ENCODE assay signal across 9 mouse cellular contexts in genomic region chr10:81168521-81169244, GRCm38 (mm10). TPM values are rescaled to one million over a fixed set of nuclear protein-coding genes. Genes with fewer than 3 reads are reported as not detected.
DNase-seq lines count a peak whose midpoint lies in the region; ATAC-seq and TF ChIP-seq lines count a peak whose summit lies in the region.
"Had no signal": no experiment of that assay in that cellular context is flagged by ENCODE, and none has a peak within 500 bp of the region (broad histone marks: within the 10 kb centered on the region; RNA-seq: fewer than 3 reads in every experiment).

No protein-coding gene starts in this region.

- intact Hi-C loops in heart, postnatal 25 days (cut with DNase I) = no loop called here

- DNase-seq in heart, postnatal 25 days (ENCODE audit: low spot score) = peak; percentile 79
- DNase-seq in layer of hippocampus, adult 2 months (ENCODE audit: low spot score in 2 of 2) = peak; percentile 75 to 82
- DNase-seq in ovary, adult 18-20 months (ENCODE audit: low spot score) = peak; percentile 78
- peak; percentile 93 for DNase-seq in thymus, postnatal 0 days (ENCODE audit: low spot score)

- 3% methylated on average over 29 of the region's 29 CpGs for WGBS in forebrain, embryonic 13.5 days
- WGBS in lung, embryonic 16.5 days = 2% methylated on average over 29 of the region's 29 CpGs

- peak; percentile 31; the same call in 1 of the 2 replicates for ATAC-seq in cerebellum, adult (ENCODE audit: insufficient number of reproducible peaks, low FRiP score, low TSS enrichment)
- peak; percentile 46 for ATAC-seq in forebrain, embryonic 13.5 days
- ATAC-seq in lung, embryonic 16.5 days (ENCODE audit: low read depth) = peak; percentile 56; the same call in 1 of the 2 replicates

- peaks cover 3% of the 10 kb centered on the region; the same call in 1 of the 2 replicates for H3K36me3 ChIP-seq in ES-Bruce4 (ENCODE audit: control insufficient read depth, insufficient read depth, low read length, poor library complexity, severe bottlenecking)
- peaks cover 15% of the 10 kb centered on the region for H3K36me3 ChIP-seq in forebrain, embryonic 13.5 days (ENCODE audit: poor library complexity, severe bottlenecking)
- peaks cover under 1% of the 10 kb centered on the region; the same call in 1 of the 2 replicates for H3K36me3 ChIP-seq in lung, embryonic 16.5 days (ENCODE audit: control insufficient read depth, insufficient read depth, low read length)

- no peak for TF ChIP-seq EP300 in ES-Bruce4 (IDR thresholded peaks at IDR 0.05; ENCODE audit: insufficient read depth, low read depth, low read length)

- peak overlapping the region; percentile 89 for H3K27ac ChIP-seq in ES-Bruce4 (ENCODE audit: insufficient read depth, low read length)
- H3K27ac ChIP-seq in forebrain, embryonic 13.5 days = peak overlapping the region; percentile 75
- peak overlapping the region; percentile 90 for H3K27ac ChIP-seq in layer of hippocampus, adult 2 months
- peak overlapping the region; percentile 85 for H3K27ac ChIP-seq in lung, embryonic 16.5 days (ENCODE audit: low read length)

- peak overlapping the region; percentile 90 for H3K4me2 ChIP-seq in forebrain, embryonic 13.5 days
- peak overlapping the region; percentile 70 for H3K4me2 ChIP-seq in lung, embryonic 16.5 days (ENCODE audit: low read depth, low read length)

- H3K27me3 ChIP-seq in ES-Bruce4 (ENCODE audit: control insufficient read depth, insufficient read depth, low read length, poor library complexity, severe bottlenecking) = no peaks in the 10 kb centered on the region
- H3K27me3 ChIP-seq in forebrain, embryonic 13.5 days = no peaks in the 10 kb centered on the region
- H3K27me3 ChIP-seq in lung, embryonic 16.5 days (ENCODE audit: control insufficient read depth, insufficient read depth, low read depth, low read length) = no peaks in the 10 kb centered on the region

- peak; percentile 39 for TF ChIP-seq POLR2A in ES-Bruce4 (IDR thresholded peaks at IDR 0.05; ENCODE audit: insufficient read depth, low read length)

- H3K9me3 ChIP-seq in ES-Bruce4 (replicated peaks; ENCODE audit: control insufficient read depth, insufficient read depth, low read length, poor library complexity, severe bottlenecking) = no peaks in the 10 kb centered on the region
- no peaks in the 10 kb centered on the region for H3K9me3 ChIP-seq in forebrain, embryonic 13.5 days (replicated peaks)
- H3K9me3 ChIP-seq in lung, embryonic 16.5 days (ENCODE audit: control insufficient read depth, low read length) = no peaks in the 10 kb centered on the region

- peak overlapping the region; percentile 82 for H3K4me3 ChIP-seq in ES-Bruce4 (ENCODE audit: low read depth, low read length)
- peak overlapping the region; percentile 67 for H3K4me3 ChIP-seq in forebrain, embryonic 13.5 days
- peak overlapping the region; percentile 50 for H3K4me3 ChIP-seq in layer of hippocampus, adult 2 months
- peak overlapping the region; percentile 55 for H3K4me3 ChIP-seq in lung, embryonic 16.5 days (ENCODE audit: low read length)

- TF ChIP-seq CTCF in ES-Bruce4 (IDR thresholded peaks at IDR 0.05; ENCODE audit: low read depth, low read length) = no peak
- TF ChIP-seq CTCF in layer of hippocampus, adult 2 months (conservative IDR thresholded peaks at IDR 0.05) = no peak

- peak overlapping the region; percentile 79 for H3K9ac ChIP-seq in ES-Bruce4 (ENCODE audit: low read depth, poor library complexity, severe bottlenecking)
- H3K9ac ChIP-seq in forebrain, embryonic 13.5 days = peak overlapping the region; percentile 64
- peak overlapping the region; percentile 66 for H3K9ac ChIP-seq in lung, embryonic 16.5 days (ENCODE audit: low read length)

- no peaks in the 10 kb centered on the region for H3K4me1 ChIP-seq in ES-Bruce4 (ENCODE audit: control insufficient read depth, insufficient read depth, low read length)
- H3K4me1 ChIP-seq in forebrain, embryonic 13.5 days = peaks cover 34% of the 10 kb centered on the region
- peaks cover 20% of the 10 kb centered on the region for H3K4me1 ChIP-seq in lung, embryonic 16.5 days (replicated peaks; ENCODE audit: control insufficient read depth, insufficient read depth, low read length)

RNA-seq across cellular contexts. Expression of gene Pias4, which starts 1.0 kb away (rescaled TPM):
- polyA plus RNA-seq in ES-Bruce4 (2011; ENCODE audit: insufficient read depth, insufficient read length, low read depth, missing spikeins) = 36.8 and 44.9 TPM in 2 replicates
- 54.2 and 57.0 TPM in 2 replicates for polyA plus RNA-seq in forebrain, embryonic 13.5 days (2015; fragmentation: Nextera tagmentation; extraction: Ambion mirVana)
- total RNA-seq in heart, postnatal 25 days (2021) = 10 to 100 TPM; 15.6 to 17.4 TPM
- 10 to 100 TPM; 29.4 to 29.5 TPM for total RNA-seq in layer of hippocampus, adult 2 months (2021)
- polyA plus RNA-seq in lung, embryonic 16.5 days (2015; fragmentation: Nextera tagmentation; extraction: Ambion mirVana) = 35.5 and 41.8 TPM in 2 replicates
- polyA plus RNA-seq in thymus, postnatal 0 days (2015; fragmentation: Nextera tagmentation; extraction: Ambion mirVana) = 37.3 and 39.0 TPM in 2 replicates

RNA-seq across cellular contexts. Expression of gene Eef2, which starts 7.7 kb away (rescaled TPM):
- polyA plus RNA-seq in ES-Bruce4 (2011; ENCODE audit: insufficient read depth, insufficient read length, low read depth, missing spikeins) = 2,442 and 2,478 TPM in 2 replicates
- 555 and 583 TPM in 2 replicates for polyA plus RNA-seq in forebrain, embryonic 13.5 days (2015; fragmentation: Nextera tagmentation; extraction: Ambion mirVana)
- total RNA-seq in heart, postnatal 25 days (2021) = 1,000 to 10,000 TPM in 1 of 2 experiments, 100 to 1,000 TPM in 1; 925 to 1,035 TPM
- 100 to 1,000 TPM; 907 to 909 TPM for total RNA-seq in layer of hippocampus, adult 2 months (2021)
- 589 and 620 TPM in 2 replicates for polyA plus RNA-seq in lung, embryonic 16.5 days (2015; fragmentation: Nextera tagmentation; extraction: Ambion mirVana)
- 612 and 638 TPM in 2 replicates for polyA plus RNA-seq in thymus, postnatal 0 days (2015; fragmentation: Nextera tagmentation; extraction: Ambion mirVana)

RNA-seq across cellular contexts. Expression of gene Dapk3, which starts 14.1 kb away (rescaled TPM):
- polyA plus RNA-seq in ES-Bruce4 (2011; ENCODE audit: insufficient read depth, insufficient read length, low read depth, missing spikeins) = 61.2 and 64.8 TPM in 2 replicates
- polyA plus RNA-seq in forebrain, embryonic 13.5 days (2015; fragmentation: Nextera tagmentation; extraction: Ambion mirVana) = 43.5 and 47.7 TPM in 2 replicates
- total RNA-seq in heart, postnatal 25 days (2021) = 10 to 100 TPM; 26.4 to 28.7 TPM
- total RNA-seq in layer of hippocampus, adult 2 months (2021) = 10 to 100 TPM; 73.6 to 78.4 TPM
- polyA plus RNA-seq in lung, embryonic 16.5 days (2015; fragmentation: Nextera tagmentation; extraction: Ambion mirVana) = 37.5 and 40.5 TPM in 2 replicates
- polyA plus RNA-seq in thymus, postnatal 0 days (2015; fragmentation: Nextera tagmentation; extraction: Ambion mirVana) = 47.8 and 54.1 TPM in 2 replicates

RNA-seq across cellular contexts. Expression of gene 4930442H23Rik, which starts 15.0 kb away (rescaled TPM):
- polyA plus RNA-seq in ES-Bruce4 (2011; ENCODE audit: insufficient read depth, insufficient read length, low read depth, missing spikeins) = not detected in 2 replicates
- polyA plus RNA-seq in forebrain, embryonic 13.5 days (2015; fragmentation: Nextera tagmentation; extraction: Ambion mirVana) = not detected in 2 replicates
- not detected for total RNA-seq in heart, postnatal 25 days (2021)
- total RNA-seq in layer of hippocampus, adult 2 months (2021) = not detected
- polyA plus RNA-seq in lung, embryonic 16.5 days (2015; fragmentation: Nextera tagmentation; extraction: Ambion mirVana) = not detected in 2 replicates
- polyA plus RNA-seq in thymus, postnatal 0 days (2015; fragmentation: Nextera tagmentation; extraction: Ambion mirVana) = not detected in 2 replicates
- total RNA-seq: gastrocnemius, postnatal 4 days had no signal

RNA-seq across cellular contexts. Expression of gene Nmrk2, which starts 33.2 kb away (rescaled TPM):
- polyA plus RNA-seq in ES-Bruce4 (2011; ENCODE audit: insufficient read depth, insufficient read length, low read depth, missing spikeins) = not detected in 2 replicates
- not detected in 2 replicates for polyA plus RNA-seq in forebrain, embryonic 13.5 days (2015; fragmentation: Nextera tagmentation; extraction: Ambion mirVana)
- total RNA-seq in heart, postnatal 25 days (2021) = 10 to 100 TPM in 1 of 2 experiments, 1 to 10 TPM in 1; 6.9 to 13.4 TPM
- total RNA-seq in layer of hippocampus, adult 2 months (2021) = under 1 TPM; 0.32 to 0.33 TPM
- 0.11 and 0.31 TPM in 2 replicates for polyA plus RNA-seq in lung, embryonic 16.5 days (2015; fragmentation: Nextera tagmentation; extraction: Ambion mirVana)
- polyA plus RNA-seq in thymus, postnatal 0 days (2015; fragmentation: Nextera tagmentation; extraction: Ambion mirVana) = 0.08 TPM in 1 of 2 replicates, not detected in the other

Comparison
In these comparisons a context has a peak if more than half of its experiments do, and no peak if none do; other contexts are left out.
1. Peak in every context shown above with its lines: DNase-seq, ATAC-seq, H3K4me3 ChIP-seq and H3K27ac ChIP-seq.